Mouse (Mus musculus) ES-E14 (cell line): Measurements from ENCODE around the gene Carhsp1.

Experiments used
- CHD2 ChIP-seq: IDR thresholded peaks from 2 replicates; pipeline ENCODE4 v1.6.1; 2014; ENCODE audit warnings: mild to moderate bottlenecking, low read depth, low read length, inconsistent platforms
- MAFK ChIP-seq: IDR thresholded peaks from 2 replicates; pipeline ENCODE4 v1.6.1; 2014; ENCODE audit warnings: mild to moderate bottlenecking, low read depth, low read length, inconsistent platforms; ENCODE audit not compliant: insufficient read depth
- ZC3H11A ChIP-seq: IDR thresholded peaks from 2 replicates; pipeline ENCODE4 v1.6.1; 2012; ENCODE audit warnings: low read depth, mild to moderate bottlenecking, inconsistent platforms, low read length, borderline replicate concordance

DNA sequence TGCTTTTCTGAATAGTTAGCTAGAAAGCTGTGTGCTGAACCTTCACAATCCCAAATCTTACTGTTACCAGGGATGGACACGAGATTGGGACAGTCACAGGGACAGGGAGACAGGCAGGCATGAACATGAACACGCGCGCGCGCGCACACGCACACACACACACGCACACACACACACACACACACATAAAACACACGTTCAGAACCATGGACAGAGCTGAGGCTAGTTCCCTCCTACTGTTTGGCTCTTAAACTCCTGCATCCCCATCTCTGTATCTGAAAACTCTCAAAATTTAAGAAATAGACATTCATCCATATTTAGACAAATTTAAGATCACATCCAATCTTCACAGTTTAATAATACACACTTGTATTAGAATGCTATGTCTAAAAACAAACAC, 45.8 kb upstream of the Carhsp1 start:
- TF ChIP-seq ZC3H11A, result no peak
- no peak for TF ChIP-seq MAFK
- TF ChIP-seq CHD2, result no peak
